Mouse (Mus musculus): ENCODE measurements at regions not wholly inside any gene's neighbourhood (a gene's known extent, or its start where the extent isn't known, plus 50 kb on each side); places are given as distances from the start of the nearest gene placed in this dataset.
A peak's percentile ranks its signal among the peaks of the same experiment; 100 is the strongest.

DNA sequence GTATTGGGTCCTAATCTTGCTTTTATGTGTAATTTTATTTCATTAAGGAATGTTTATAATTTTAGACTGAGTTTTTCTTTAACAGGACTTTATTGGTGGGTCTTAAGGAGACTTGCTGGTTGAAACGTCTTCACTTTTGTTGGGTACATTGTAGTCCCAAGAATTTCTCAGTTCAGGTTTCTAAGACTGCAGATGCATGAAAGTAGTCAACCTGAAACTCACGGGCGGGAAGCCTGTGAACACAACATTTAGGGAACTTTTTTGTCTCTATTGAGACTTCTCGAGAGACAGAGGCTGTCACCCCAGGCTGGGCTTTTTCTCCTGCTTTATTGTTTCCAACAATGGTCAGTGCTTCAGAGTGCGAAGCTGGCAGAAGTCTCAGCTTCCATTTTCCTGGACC lies 152.5 kb upstream of the Ankrd55 start:
- no peak overlapping the region for H3K27ac ChIP-seq (ENCODE audit: insufficient read depth, low read length)
- TF ChIP-seq CTCF (IDR thresholded peaks at IDR 0.05; ENCODE audit: borderline replicate concordance, insufficient read depth, low read depth, low read length) (no peak), POLR2A (IDR thresholded peaks at IDR 0.05; ENCODE audit: borderline replicate concordance, insufficient read depth, low read length) (no peak)
- WGBS: 78% methylated on average over 5 of the region's 5 CpGs
- no peaks in the 10 kb centered on the region; the same call in 1 of the 2 replicates for H3K4me1 ChIP-seq (ENCODE audit: control insufficient read depth, insufficient read depth, low read length)
- H3K27me3 ChIP-seq (ENCODE audit: control insufficient read depth, insufficient read depth, low read length): no peaks in the 10 kb centered on the region
- no peak overlapping the region for H3K4me3 ChIP-seq (replicated peaks; ENCODE audit: insufficient read depth, low read depth, low read length)
- DNase-seq: no peak

DNA sequence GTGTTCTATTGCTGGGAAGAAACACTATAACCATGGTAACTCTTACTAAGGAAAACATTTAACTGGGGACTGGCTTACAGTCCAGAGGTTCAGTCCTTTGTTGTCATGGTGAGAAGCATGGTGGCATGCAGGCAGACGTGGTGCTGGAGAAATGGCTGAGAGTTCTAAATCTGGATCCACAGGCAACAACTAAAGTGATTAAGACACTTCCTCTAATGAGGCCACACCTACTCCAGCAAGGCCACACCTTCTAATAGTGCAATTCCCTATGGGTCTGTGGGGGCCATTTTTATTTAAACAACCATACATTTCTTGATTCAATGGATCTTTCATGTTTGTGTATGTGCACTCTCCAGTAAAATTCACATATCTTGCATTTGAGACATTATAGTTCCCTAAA lies 151.4 kb upstream of the Ankrd55 start:
- H3K4me1 ChIP-seq (ENCODE audit: control insufficient read depth, insufficient read depth, low read length): no peaks in the 10 kb centered on the region
- 72% methylated on average over 1 of the region's 1 CpGs for WGBS

GRCm38 (mm10) chr13:112140871-112141270 lies 147.4 kb upstream of the Ankrd55 start:
- Histone ChIP-seq H3K4me1 (ENCODE audit: control insufficient read depth, insufficient read depth, low read length) (no peaks in the 10 kb centered on the region), H3K4me3 (replicated peaks; ENCODE audit: insufficient read depth, low read depth, low read length) (no peak overlapping the region), H3K27ac (ENCODE audit: insufficient read depth, low read length) (no peak overlapping the region), H3K27me3 (ENCODE audit: control insufficient read depth, insufficient read depth, low read length) (no peaks in the 10 kb centered on the region; the same call in 1 of the 2 replicates)
- TF ChIP-seq POLR2A (IDR thresholded peaks at IDR 0.05; ENCODE audit: borderline replicate concordance, insufficient read depth, low read length) (no peak), CTCF (IDR thresholded peaks at IDR 0.05; ENCODE audit: borderline replicate concordance, insufficient read depth, low read depth, low read length) (no peak)
- WGBS: 81% methylated on average over 5 of the region's 5 CpGs
- DNase-seq: no peak

More for the DNA sequence above, 151.4 kb upstream of the Ankrd55 start:
- DNase-seq: no peak
- no peak for TF ChIP-seq POLR2A (IDR thresholded peaks at IDR 0.05; ENCODE audit: borderline replicate concordance, insufficient read depth, low read length)
- no peak for TF ChIP-seq CTCF (IDR thresholded peaks at IDR 0.05; ENCODE audit: borderline replicate concordance, insufficient read depth, low read depth, low read length)
- Histone ChIP-seq H3K27me3 (ENCODE audit: control insufficient read depth, insufficient read depth, low read length) (no peaks in the 10 kb centered on the region), H3K27ac (ENCODE audit: insufficient read depth, low read length) (no peak overlapping the region), H3K4me3 (replicated peaks; ENCODE audit: insufficient read depth, low read depth, low read length) (no peak overlapping the region)

DNA sequence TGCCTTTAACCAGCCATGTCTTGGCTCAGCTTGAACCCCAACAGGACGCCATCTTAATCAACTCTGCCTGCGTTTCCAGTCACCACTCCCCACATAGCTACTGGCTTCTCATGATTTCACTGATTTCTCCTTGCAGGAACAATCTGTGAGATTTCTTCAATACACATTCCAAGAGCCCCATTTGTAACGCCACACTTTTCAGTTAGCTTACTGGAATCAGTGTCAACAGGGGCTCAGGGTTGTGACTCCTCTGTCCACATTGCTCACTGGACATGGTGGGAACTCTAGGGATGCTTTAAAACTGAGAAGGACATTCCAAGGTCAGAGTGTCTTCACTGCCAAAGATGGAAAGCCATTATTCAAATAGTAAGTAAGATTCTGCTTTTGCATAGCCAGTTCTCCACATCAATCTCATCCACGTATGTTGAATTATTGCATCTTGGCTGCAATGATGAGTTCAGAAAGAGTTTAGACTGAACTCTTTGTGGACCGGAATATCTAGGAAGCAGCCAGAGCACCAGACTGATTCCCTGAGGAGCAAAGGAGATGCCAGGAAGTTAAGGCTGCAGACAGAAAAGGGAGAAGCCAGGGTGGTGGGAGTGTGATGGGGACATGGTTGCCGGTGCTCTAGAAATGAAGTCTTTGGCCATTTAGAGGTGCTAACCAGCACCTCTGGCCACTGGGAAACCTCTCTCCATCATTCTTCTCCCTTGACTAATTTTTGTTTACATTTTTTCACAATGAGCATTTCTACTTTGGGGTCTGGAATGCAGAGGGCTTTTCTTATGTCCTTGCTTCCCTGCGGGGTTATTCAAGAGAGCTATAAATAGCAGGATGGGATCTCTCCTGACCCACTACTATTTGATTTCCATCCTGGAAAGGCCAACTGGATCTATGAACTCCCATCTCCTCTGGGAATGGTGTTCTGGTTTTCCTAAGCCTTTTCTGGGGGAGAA lies 143.6 kb upstream of the Ankrd55 start:
- DNase-seq: no peak
- H3K4me1 ChIP-seq (ENCODE audit: control insufficient read depth, insufficient read depth, low read length): no peaks in the 10 kb centered on the region
- no peaks in the 10 kb centered on the region; the same call in 1 of the 2 replicates for H3K27me3 ChIP-seq (ENCODE audit: control insufficient read depth, insufficient read depth, low read length)
- H3K4me3 ChIP-seq (replicated peaks; ENCODE audit: insufficient read depth, low read depth, low read length): no peak overlapping the region
- 73% methylated on average over 7 of the region's 7 CpGs for WGBS
- H3K27ac ChIP-seq (ENCODE audit: insufficient read depth, low read length): no peak overlapping the region
- no peak for TF ChIP-seq CTCF (IDR thresholded peaks at IDR 0.05; ENCODE audit: borderline replicate concordance, insufficient read depth, low read depth, low read length)
- TF ChIP-seq POLR2A (IDR thresholded peaks at IDR 0.05; ENCODE audit: borderline replicate concordance, insufficient read depth, low read length): no peak

DNA sequence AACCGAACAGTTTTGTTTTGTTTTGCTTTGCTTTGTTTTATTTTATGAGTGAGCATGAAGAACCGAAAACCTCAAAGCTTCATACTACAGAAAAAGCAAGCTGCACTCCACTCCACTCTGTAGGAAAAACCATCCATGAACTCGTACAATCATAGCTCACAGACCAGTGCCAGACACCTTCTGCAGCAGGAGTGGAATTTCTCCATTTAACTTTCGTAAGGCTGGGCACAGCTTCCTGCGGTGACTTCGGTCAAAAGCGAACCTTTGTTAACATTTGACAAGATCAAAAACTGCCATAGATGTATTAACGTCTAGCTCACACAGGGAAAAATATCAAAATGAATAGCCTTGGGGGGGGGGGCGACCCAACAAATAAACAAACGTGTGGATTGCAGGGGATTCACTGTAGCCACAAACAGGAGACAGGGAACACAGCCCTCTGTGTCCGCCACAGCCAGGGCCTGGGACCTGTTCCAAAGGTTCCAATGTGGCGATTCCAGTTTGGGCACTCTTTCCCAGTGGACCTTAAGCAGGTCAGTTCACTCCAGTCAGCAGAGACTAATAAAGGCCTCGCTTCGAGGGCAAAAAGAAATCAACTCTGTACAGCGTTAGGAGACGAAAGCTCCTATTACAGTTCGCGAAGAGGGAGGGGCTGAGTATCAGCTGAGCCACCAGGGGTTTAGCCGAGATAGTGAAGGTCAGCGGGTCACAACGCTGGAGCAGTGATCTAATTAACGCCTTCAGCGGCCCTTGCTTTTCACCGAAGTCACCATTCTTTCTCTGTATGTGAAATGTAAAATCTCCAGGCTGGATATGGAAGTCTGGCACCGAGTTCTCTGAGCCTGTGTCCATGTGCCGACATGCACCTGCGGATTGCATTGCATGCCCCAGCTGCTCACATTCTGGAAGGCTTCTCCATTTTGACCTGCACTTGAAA lies 135.4 kb upstream of the Ankrd55 start:
- WGBS: 23% methylated on average over 27 of the region's 27 CpGs
- H3K4me3 ChIP-seq (replicated peaks; ENCODE audit: insufficient read depth, low read depth, low read length): peak overlapping the region; percentile 25
- H3K4me1 ChIP-seq (ENCODE audit: control insufficient read depth, insufficient read depth, low read length): peaks cover 6% of the 10 kb centered on the region; the same call in 1 of the 2 replicates
- DNase-seq: peak; percentile 55 to 62
- H3K27ac ChIP-seq (ENCODE audit: insufficient read depth, low read length): no peak overlapping the region
- no peaks in the 10 kb centered on the region for H3K27me3 ChIP-seq (ENCODE audit: control insufficient read depth, insufficient read depth, low read length)
- TF ChIP-seq CTCF (IDR thresholded peaks at IDR 0.05; ENCODE audit: borderline replicate concordance, insufficient read depth, low read depth, low read length) (no peak), POLR2A (IDR thresholded peaks at IDR 0.05; ENCODE audit: borderline replicate concordance, insufficient read depth, low read length) (no peak)

DNA sequence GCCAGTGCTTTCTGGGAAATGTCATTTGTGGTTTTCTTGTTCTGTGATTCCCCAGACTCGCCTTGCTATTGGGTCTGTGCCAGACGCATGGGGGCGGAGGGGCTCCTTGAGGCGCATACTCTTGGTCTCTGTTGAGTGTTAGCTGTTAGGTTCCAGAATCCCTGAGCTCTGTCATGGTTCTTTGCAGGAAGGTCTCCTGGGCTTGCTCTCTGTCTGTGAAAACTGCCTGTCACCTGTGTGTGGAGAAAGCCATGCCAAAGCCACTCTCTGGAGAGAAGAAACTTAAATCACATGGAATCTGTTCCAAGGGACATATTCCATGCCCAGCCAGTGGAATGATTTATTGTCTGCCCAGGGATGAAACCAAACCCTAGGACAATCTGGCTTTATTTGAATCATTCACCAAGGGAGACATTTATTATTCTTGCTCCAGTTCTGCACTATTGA lies 134.5 kb upstream of the Ankrd55 start:
- 14% methylated on average over 4 of the region's 4 CpGs for WGBS
- Histone ChIP-seq H3K27me3 (ENCODE audit: control insufficient read depth, insufficient read depth, low read length) (no peaks in the 10 kb centered on the region), H3K4me1 (ENCODE audit: control insufficient read depth, insufficient read depth, low read length) (peaks cover 6% of the 10 kb centered on the region; the same call in 1 of the 2 replicates), H3K4me3 (replicated peaks; ENCODE audit: insufficient read depth, low read depth, low read length) (no peak overlapping the region), H3K27ac (ENCODE audit: insufficient read depth, low read length) (no peak overlapping the region)
- peak; percentile 30 to 50 for DNase-seq
- TF ChIP-seq POLR2A (IDR thresholded peaks at IDR 0.05; ENCODE audit: borderline replicate concordance, insufficient read depth, low read length) (no peak), CTCF (IDR thresholded peaks at IDR 0.05; ENCODE audit: borderline replicate concordance, insufficient read depth, low read depth, low read length) (no peak)

- Histone ChIP-seq H3K4me3 (replicated peaks; ENCODE audit: insufficient read depth, low read depth, low read length) (no peak overlapping the region), H3K27me3 (ENCODE audit: control insufficient read depth, insufficient read depth, low read length) (no peaks in the 10 kb centered on the region), H3K4me1 (ENCODE audit: control insufficient read depth, insufficient read depth, low read length) (peaks cover 10% of the 10 kb centered on the region), H3K27ac (ENCODE audit: insufficient read depth, low read length) (no peak overlapping the region)
- 35% methylated on average over 9 of the region's 9 CpGs for WGBS
- TF ChIP-seq POLR2A (IDR thresholded peaks at IDR 0.05; ENCODE audit: borderline replicate concordance, insufficient read depth, low read length): no peak
- TF ChIP-seq CTCF (IDR thresholded peaks at IDR 0.05; ENCODE audit: borderline replicate concordance, insufficient read depth, low read depth, low read length): no peak
- DNase-seq: no peak
Observed at GRCm38 (mm10) chr13:112159430-112160172, 128.7 kb upstream of the Ankrd55 start.

Measured in cerebellum, adult 2 months (tissue).